Mouse (Mus musculus) MEL (cell line): ENCODE results near the gene Ppfia3. TPM values are rescaled to one million over a fixed set of nuclear protein-coding genes. Genes with fewer than 3 reads are reported as not detected.

Experiments
- DNase-seq: peaks from one replicate; pipeline ENCODE4 v3.0.0; 2011; ENCODE audit warnings: low read depth, low spot score
- H3K27ac ChIP-seq: 2 replicates; pipeline ENCODE4 v1.5.1; 2012; ENCODE audit warnings: low read depth, mild to moderate bottlenecking, control low read depth, low read length, moderate library complexity; ENCODE audit not compliant: control insufficient read depth
- H3K27me3 ChIP-seq, 2 experiments: fragments of 150-350 bp in 1 of 2; sonication (generic) in 1 of 2; 2 replicates each; pipeline ENCODE4 v1.6.1; 2012; ENCODE audit warnings: low read length in 2 of 2, mild to moderate bottlenecking in 2 of 2, improper control_type of control experiment in 1 of 2, moderate library complexity in 1 of 2; ENCODE audit not compliant: insufficient read depth in 2 of 2, control insufficient read depth in 1 of 2
- H3K36me3 ChIP-seq, 2 experiments: 2 replicates each; pipeline ENCODE4 v1.6.1; 2012 to 2014; ENCODE audit warnings: low read length in 2 of 2, improper control_type of control experiment in 1 of 2, inconsistent platforms in 1 of 2, mild to moderate bottlenecking in 1 of 2; ENCODE audit not compliant: insufficient read depth in 2 of 2, control insufficient read depth in 1 of 2
- H3K4me1 ChIP-seq, 2 experiments: fragments of 150-350 bp in 1 of 2; sonication (generic) in 1 of 2; 2 replicates each; pipeline ENCODE4 v1.6.1; 2012; ENCODE audit warnings: low read length in 2 of 2, improper control_type of control experiment in 1 of 2, mild to moderate bottlenecking in 1 of 2; ENCODE audit not compliant: insufficient read depth in 2 of 2, control insufficient read depth in 1 of 2
- H3K4me3 ChIP-seq, 2 experiments: fragments of 150-350 bp in 1 of 2; sonication (generic) in 1 of 2; 2 replicates each; pipeline ENCODE4 v1.5.1; 2012; ENCODE audit warnings: low read depth in 2 of 2, low read length in 2 of 2, mild to moderate bottlenecking in 2 of 2, moderate library complexity in 2 of 2, control low read depth in 1 of 2, improper control_type of control experiment in 1 of 2; ENCODE audit not compliant: control insufficient read depth in 1 of 2, insufficient read depth in 1 of 2
- H3K79me2 ChIP-seq: 2 replicates; pipeline ENCODE4 v1.6.1; 2012; ENCODE audit warnings: mild to moderate bottlenecking, low read length, moderate library complexity; ENCODE audit not compliant: control insufficient read depth, poor library complexity, insufficient read depth
- H3K9ac ChIP-seq: 2 replicates; pipeline ENCODE4 v1.6.1; 2012; ENCODE audit warnings: low read depth, mild to moderate bottlenecking, control low read depth, low read length, moderate library complexity; ENCODE audit not compliant: control insufficient read depth, poor library complexity, severe bottlenecking
- H3K9me3 ChIP-seq: fragments of 150-350 bp; sonication (generic); replicated peaks from 2 replicates; pipeline ENCODE4 v1.6.1; 2012; ENCODE audit warnings: mild to moderate bottlenecking, low read length, improper control_type of control experiment, moderate library complexity; ENCODE audit not compliant: insufficient read depth
- BHLHE40 ChIP-seq: IDR thresholded peaks from 2 replicates; pipeline ENCODE4 v1.6.1; 2012; ENCODE audit warnings: low read depth, mild to moderate bottlenecking, inconsistent platforms, low read length, improper control_type of control experiment, borderline replicate concordance
- CHD1 ChIP-seq: IDR thresholded peaks from 2 replicates; pipeline ENCODE4 v1.6.1; 2012; ENCODE audit warnings: low read depth, mild to moderate bottlenecking, inconsistent platforms, low read length, improper control_type of control experiment
- CHD2 ChIP-seq: IDR thresholded peaks from 2 replicates; pipeline ENCODE4 v1.6.1; 2011; ENCODE audit warnings: low read length, improper control_type of control experiment
- CTCF ChIP-seq, 3 experiments: IDR thresholded peaks in 2 of 3; conservative IDR thresholded peaks in 1 of 3; 2 replicates each; pipeline ENCODE4 v1.5.1; 2011 to 2012; ENCODE audit warnings: low read length in 3 of 3, low read depth in 2 of 3, mild to moderate bottlenecking in 2 of 3, improper control_type of control experiment in 1 of 3, inconsistent platforms in 1 of 3, mixed read lengths in 1 of 3, moderate library complexity in 1 of 3; ENCODE audit not compliant: control insufficient read depth in 1 of 3, insufficient read depth in 1 of 3, poor library complexity in 1 of 3, severe bottlenecking in 1 of 3
- ELF1 ChIP-seq: IDR thresholded peaks from 2 replicates; pipeline ENCODE4 v1.6.1; 2014; ENCODE audit warnings: low read depth, mild to moderate bottlenecking, inconsistent platforms, low read length, improper control_type of control experiment, moderate library complexity
- EP300 ChIP-seq, 2 experiments: IDR thresholded peaks; 2 replicates each; pipeline ENCODE4 v1.6.1; 2011; ENCODE audit warnings: improper control_type of control experiment in 2 of 2, low read length in 2 of 2, low read depth in 1 of 2, mild to moderate bottlenecking in 1 of 2
- HCFC1 ChIP-seq: IDR thresholded peaks from 2 replicates; pipeline ENCODE4 v1.6.1; 2012; ENCODE audit warnings: low read depth, mild to moderate bottlenecking, inconsistent platforms, low read length, improper control_type of control experiment, moderate library complexity
- MEF2A ChIP-seq: IDR thresholded peaks from 2 replicates; pipeline ENCODE4 v1.6.1; 2014; ENCODE audit warnings: low read depth, mild to moderate bottlenecking, inconsistent platforms, low read length, improper control_type of control experiment; ENCODE audit not compliant: poor library complexity, insufficient replicate concordance, severe bottlenecking; ENCODE audit errors: extremely low read depth
- MYB ChIP-seq: IDR thresholded peaks from 2 replicates; pipeline ENCODE4 v1.6.1; 2011; ENCODE audit warnings: mild to moderate bottlenecking, low read depth, low read length, improper control_type of control experiment
- MYC ChIP-seq: IDR thresholded peaks from 2 replicates; pipeline ENCODE4 v1.6.1; 2011; ENCODE audit warnings: low read depth, mild to moderate bottlenecking, low read length, improper control_type of control experiment, moderate library complexity
- NELFE ChIP-seq: IDR thresholded peaks from 2 replicates; pipeline ENCODE4 v1.6.1; 2011; ENCODE audit warnings: low read depth, low read length, improper control_type of control experiment
- POLR2A ChIP-seq, 2 experiments: IDR thresholded peaks; 2 replicates each; pipeline ENCODE4 v1.6.1; 2011 to 2012; ENCODE audit warnings: low read length in 2 of 2, mild to moderate bottlenecking in 2 of 2, control low read depth in 1 of 2, improper control_type of control experiment in 1 of 2, low read depth in 1 of 2, moderate library complexity in 1 of 2; ENCODE audit not compliant: control insufficient read depth in 1 of 2, insufficient read depth in 1 of 2, poor library complexity in 1 of 2
- POLR2AphosphoS5 ChIP-seq: IDR thresholded peaks from 2 replicates; pipeline ENCODE4 v1.6.1; 2012; ENCODE audit warnings: low read depth, borderline replicate concordance, mild to moderate bottlenecking, inconsistent platforms, low read length, moderate library complexity, mixed read lengths
- RAD21 ChIP-seq: IDR thresholded peaks from 2 replicates; pipeline ENCODE4 v1.6.1; 2011; ENCODE audit warnings: mild to moderate bottlenecking, low read depth, low read length, improper control_type of control experiment
- RCOR1 ChIP-seq: IDR thresholded peaks from 2 replicates; pipeline ENCODE4 v1.6.1; 2012; ENCODE audit warnings: low read depth, mild to moderate bottlenecking, inconsistent platforms, low read length, improper control_type of control experiment
- SIN3A ChIP-seq: IDR thresholded peaks from 2 replicates; pipeline ENCODE4 v1.6.1; 2012; ENCODE audit warnings: low read length, improper control_type of control experiment, inconsistent platforms
- ZC3H11A ChIP-seq: IDR thresholded peaks from 2 replicates; pipeline ENCODE4 v1.6.1; 2012; ENCODE audit warnings: low read depth, mild to moderate bottlenecking, inconsistent platforms, low read length, improper control_type of control experiment
- ZKSCAN1 ChIP-seq: IDR thresholded peaks from 2 replicates; pipeline ENCODE4 v1.6.1; 2012; ENCODE audit warnings: low read depth, mild to moderate bottlenecking, inconsistent platforms, low read length, improper control_type of control experiment, moderate library complexity
- ZNF384 ChIP-seq: IDR thresholded peaks from 2 replicates; pipeline ENCODE4 v1.6.1; 2012; ENCODE audit warnings: low read depth, mild to moderate bottlenecking, inconsistent platforms, low read length, improper control_type of control experiment
- polyA plus RNA-seq, 2 experiments: library from polyadenylated mRNA; stranded (reverse) in 1 of 2; unstranded in 1 of 2; fragments of >175 nt in 1 of 2; fragments of >200 nt in 1 of 2; gene quantifications; 2 replicates each; pipeline versions ENCODE4 v1.2.1 to v1.2.4; 2012; ENCODE audit warnings: low replicate concordance in 2 of 2, low read depth in 1 of 2; ENCODE audit not compliant: insufficient read length in 2 of 2, insufficient read depth in 1 of 2, missing spikeins in 1 of 2
- total RNA-seq: library from RNA; depleted of rRNA; stranded (reverse); fragments of 300-350 nt; gene quantifications from 2 replicates; pipeline ENCODE4 v1.2.3, GENCODE M21; 2012

The Ppfia3 gene
- total and polyA plus RNA-seq, 3 experiments = 3.4 to 5.9 TPM; not detected in 1

GRCm38 (mm10) chr7:45316536-45316935 is 50.3 kb downstream of the Ppfia3 start:
- Histone ChIP-seq H3K27ac (no peak overlapping the region), H3K27me3 (no peaks in the 10 kb centered on the region), H3K9ac (no peak overlapping the region), H3K9me3 (no peaks in the 10 kb centered on the region), H3K4me1 (no peaks in the 10 kb centered on the region), H3K79me2 (no peaks in the 10 kb centered on the region), H3K4me3 (no peak overlapping the region), H3K36me3 (no peaks in the 10 kb centered on the region)
- DNase-seq = no peak
- TF ChIP-seq CTCF (IDR thresholded peaks at IDR 0.05 in 2 of 3, conservative IDR thresholded peaks at IDR 0.05 in 1 of 3; ENCODE audit: control insufficient read depth in 1 of 3, insufficient read depth in 1 of 3, low read depth in 2 of 3, low read length in 3 of 3, poor library complexity in 1 of 3, severe bottlenecking in 1 of 3) (no peak), POLR2AphosphoS5 (no peak), EP300 (IDR thresholded peaks at IDR 0.05; ENCODE audit: low read depth in 1 of 2, low read length in 2 of 2) (no peak), CHD1 (no peak), ZC3H11A (no peak), POLR2A (IDR thresholded peaks at IDR 0.05; ENCODE audit: control insufficient read depth in 1 of 2, insufficient read depth in 1 of 2, low read depth in 1 of 2, low read length in 2 of 2, poor library complexity in 1 of 2) (no peak), BHLHE40 (no peak), NELFE (no peak), RCOR1 (no peak)

GRCm38 (mm10) chr7:45315182-45315701 is 51.6 kb downstream of the Ppfia3 start:
- no peaks in the 10 kb centered on the region for H3K4me1 ChIP-seq
- no peak for DNase-seq
- H3K27me3 ChIP-seq = no peaks in the 10 kb centered on the region
- H3K27ac ChIP-seq = no peak overlapping the region
- no peak for TF ChIP-seq MYC
- no peak for TF ChIP-seq ZKSCAN1
- no peak for TF ChIP-seq EP300 (IDR thresholded peaks at IDR 0.05; ENCODE audit: low read depth in 1 of 2, low read length in 2 of 2)
- no peak for TF ChIP-seq ZNF384
- no peak for TF ChIP-seq ZC3H11A
- no peak for TF ChIP-seq CHD2
- no peak for TF ChIP-seq NELFE
- TF ChIP-seq SIN3A = no peak
- TF ChIP-seq MYB = no peak
- no peak for TF ChIP-seq ELF1
- TF ChIP-seq HCFC1 = no peak
- TF ChIP-seq MEF2A = no peak
- no peak for TF ChIP-seq RAD21
- no peak for TF ChIP-seq BHLHE40
- TF ChIP-seq POLR2AphosphoS5 = no peak
- no peak for TF ChIP-seq RCOR1
- H3K9ac ChIP-seq = no peak overlapping the region
- no peaks in the 10 kb centered on the region for H3K9me3 ChIP-seq
- H3K4me3 ChIP-seq = no peak overlapping the region
- H3K79me2 ChIP-seq = no peaks in the 10 kb centered on the region
- H3K36me3 ChIP-seq = no peaks in the 10 kb centered on the region
